Comparison of ENCODE assay signal across 33 mouse cellular contexts in genomic region chr3:129766106-129766505, GRCm38 (mm10). TPM values are rescaled to one million over a fixed set of nuclear protein-coding genes. Genes with fewer than 3 reads are reported as not detected.
A peak's percentile ranks its signal among the peaks of the same experiment; 100 is the strongest.
DNase-seq lines count a peak whose midpoint lies in the region; ATAC-seq and TF ChIP-seq lines count a peak whose summit lies in the region.
"Had no signal": no experiment of that assay in that cellular context is flagged by ENCODE, and none has a peak within 500 bp of the region (broad histone marks: within the 10 kb centered on the region; RNA-seq: fewer than 3 reads in every experiment).

No protein-coding gene starts in this region.

- 68% methylated on average over 4 of the region's 4 CpGs for WGBS in heart, adult 2 months
- WGBS in heart, embryonic 12.5 days: 76% methylated on average over 4 of the region's 4 CpGs
- WGBS in heart, postnatal 0 days: 62% methylated on average over 4 of the region's 4 CpGs

- TF ChIP-seq EP300 in heart, adult 2 months (IDR thresholded peaks at IDR 0.05; ENCODE audit: insufficient read depth, low read depth, low read length): no peak
- TF ChIP-seq EP300 in heart, postnatal 0 days (IDR thresholded peaks at IDR 0.05; ENCODE audit: low read depth): no peak

- intact Hi-C loops in gastrocnemius, adult 2 months (cut with DNase I): no loop called here
- intact Hi-C loops in gastrocnemius, postnatal 36 days (cut with DNase I): no loop called here
- intact Hi-C loops in heart, adult 2 months (cut with DNase I): no loop called here
- intact Hi-C loops in heart, postnatal 36 days (cut with DNase I): no loop called here

- no peaks in the 10 kb centered on the region; the same call in 1 of the 2 replicates for H3K36me3 ChIP-seq in heart, adult 2 months (ENCODE audit: control insufficient read depth, insufficient read depth, low read length)
- H3K36me3 ChIP-seq in heart, embryonic 12.5 days: no peaks in the 10 kb centered on the region
- no peaks in the 10 kb centered on the region for H3K36me3 ChIP-seq in heart, postnatal 0 days (replicated peaks; ENCODE audit: control insufficient read depth, insufficient read depth, low read length)
- H3K36me3 ChIP-seq: forebrain, embryonic 10.5 days; G1E; heart, embryonic 13.5 days; kidney, embryonic 15.5 days had no signal

- no peak overlapping the region for H3K4me3 ChIP-seq in gastrocnemius, adult 2 months
- H3K4me3 ChIP-seq in heart, adult 2 months: no peak overlapping the region
- H3K4me3 ChIP-seq in heart, embryonic 12.5 days: no peak overlapping the region
- no peak overlapping the region for H3K4me3 ChIP-seq in heart, postnatal 0 days (ENCODE audit: low read depth, low read length)
- H3K4me3 ChIP-seq: forebrain, embryonic 10.5 days; forebrain, embryonic 13.5 days; heart, embryonic 13.5 days; kidney, embryonic 15.5 days had no signal

- H3K4me1 ChIP-seq in heart, adult 2 months (ENCODE audit: control insufficient read depth, insufficient read depth, low read length): no peaks in the 10 kb centered on the region
- H3K4me1 ChIP-seq in heart, embryonic 12.5 days (replicated peaks): no peaks in the 10 kb centered on the region
- H3K4me1 ChIP-seq in heart, postnatal 0 days (ENCODE audit: control insufficient read depth, insufficient read depth): 0 out of 2 replicates have a peak, but pooled peaks cover 7% of the 10 kb centered on the region
- H3K4me1 ChIP-seq: forebrain, embryonic 10.5 days; forebrain, embryonic 13.5 days; heart, embryonic 13.5 days; kidney, embryonic 15.5 days had no signal

- H3K9ac ChIP-seq in heart, adult 2 months (ENCODE audit: low read depth, low read length): no peak overlapping the region
- H3K9ac ChIP-seq in heart, embryonic 12.5 days: no peak overlapping the region
- no peak overlapping the region for H3K9ac ChIP-seq in heart, postnatal 0 days (replicated peaks; ENCODE audit: low read depth, low read length)
- H3K9ac ChIP-seq: forebrain, embryonic 13.5 days; heart, embryonic 13.5 days; hindbrain, embryonic 14.5 days; kidney, embryonic 15.5 days had no signal

- no peaks in the 10 kb centered on the region for H3K79me2 ChIP-seq in heart, adult 2 months (replicated peaks; ENCODE audit: control insufficient read depth, insufficient read depth, low read length)

- no peak for TF ChIP-seq CTCF in gastrocnemius, adult 2 months (IDR thresholded peaks at IDR 0.05)
- no peak for TF ChIP-seq CTCF in heart, adult 2 months (IDR thresholded peaks at IDR 0.05)
- no peak for TF ChIP-seq CTCF in heart, postnatal 0 days (IDR thresholded peaks at IDR 0.05; ENCODE audit: low read depth)

- H3K9me3 ChIP-seq in heart, embryonic 12.5 days (replicated peaks): no peaks in the 10 kb centered on the region
- H3K9me3 ChIP-seq in heart, postnatal 0 days (replicated peaks; ENCODE audit: control insufficient read depth, low read length): 0 out of 2 replicates have a peak, but pooled peaks cover 3% of the 10 kb centered on the region
- H3K9me3 ChIP-seq: forebrain, embryonic 13.5 days; G1E; kidney, embryonic 15.5 days had no signal

- H3K4me2 ChIP-seq in heart, embryonic 12.5 days: no peak overlapping the region
- H3K4me2 ChIP-seq in heart, postnatal 0 days (ENCODE audit: low read depth, low read length): no peak overlapping the region
- H3K4me2 ChIP-seq: forebrain, embryonic 13.5 days; heart, embryonic 13.5 days; hindbrain, embryonic 14.5 days; kidney, embryonic 15.5 days had no signal

- peak overlapping the region; percentile 77 for H3K27ac ChIP-seq in gastrocnemius, adult 2 months
- peak overlapping the region; percentile 33; the same call in 1 of the 2 replicates for H3K27ac ChIP-seq in heart, adult 2 months
- no peak overlapping the region for H3K27ac ChIP-seq in heart, embryonic 12.5 days (ENCODE audit: poor library complexity, severe bottlenecking)
- no peak overlapping the region for H3K27ac ChIP-seq in heart, postnatal 0 days (ENCODE audit: low read depth)
- H3K27ac ChIP-seq: forebrain, embryonic 10.5 days; forebrain, embryonic 13.5 days; heart, embryonic 13.5 days; hindbrain, embryonic 14.5 days; hindbrain, postnatal 0 days; kidney, embryonic 15.5 days had no signal

- TF ChIP-seq POLR2A in heart, adult 2 months (IDR thresholded peaks at IDR 0.05; ENCODE audit: insufficient read depth, low read depth, low read length): no peak

- ATAC-seq in heart, embryonic 12.5 days (ENCODE audit: insufficient number of reproducible peaks, low FRiP score): no peak
- ATAC-seq in heart, postnatal 0 days (ENCODE audit: insufficient read depth, low read depth): no peak; the same call in 1 of the 2 replicates
- ATAC-seq: forebrain, embryonic 13.5 days; forebrain, embryonic 16.5 days; hindbrain, postnatal 0 days; inflammation-experienced regulatory T-cells, adult 6 months; intestine, embryonic 16.5 days; Patski had no signal

- no peak for DNase-seq in gastrocnemius, adult 2 months
- DNase-seq in gastrocnemius, postnatal 36 days: no peak
- no peak for DNase-seq in heart, adult 2 months
- peak; percentile 35 for DNase-seq in heart, postnatal 0 days (ENCODE audit: low spot score)
- DNase-seq in heart, postnatal 36 days: no peak
- peak; percentile 44 for DNase-seq in skeletal muscle tissue, adult 2 months (ENCODE audit: low read depth, low spot score)
- DNase-seq: adrenal gland, postnatal 10 days; adrenal gland, postnatal 36 days; B cell, adult 2 months; cerebellum, adult 18-20 months; cerebellum, adult 9-10 months; cerebellum, postnatal 14 days; gastrocnemius, postnatal 10 days; kidney, adult 18-20 months had no signal

- H3K27me3 ChIP-seq in heart, adult 2 months (ENCODE audit: control insufficient read depth, insufficient read depth, low read length): no peaks in the 10 kb centered on the region
- H3K27me3 ChIP-seq in heart, embryonic 12.5 days (replicated peaks): no peaks in the 10 kb centered on the region
- no peaks in the 10 kb centered on the region for H3K27me3 ChIP-seq in heart, postnatal 0 days (ENCODE audit: control insufficient read depth, insufficient read depth, low read length)
- H3K27me3 ChIP-seq: CH12.LX; forebrain, embryonic 13.5 days; heart, embryonic 13.5 days; kidney, embryonic 15.5 days; Patski had no signal

RNA-seq across cellular contexts. Expression of gene Egf, which starts 11.0 kb away (rescaled TPM):
- total RNA-seq in gastrocnemius, adult 2 months (2021): 10 to 100 TPM; 19.3 to 19.6 TPM
- 10 to 100 TPM; 19.2 to 24.8 TPM for total RNA-seq in gastrocnemius, postnatal 36 days (2021)
- 1 to 10 TPM; 1.3 to 3.1 TPM for total RNA-seq in heart, adult 2 months (2021)
- polyA plus RNA-seq in heart, adult 2 months (2012; rRNA removed): 5.4 and 12.9 TPM in 2 replicates
- 1.7 and 2.1 TPM in 2 replicates for polyA plus RNA-seq in heart, embryonic 12.5 days (2016; fragmentation: Nextera tagmentation; extraction: Ambion mirVana)
- 2.6 and 12.4 TPM in 2 replicates for total RNA-seq in heart, postnatal 0 days (2014; rRNA removed; ENCODE audit: low replicate concordance)
- 1.9 and 2.4 TPM in 2 replicates for polyA plus RNA-seq in heart, postnatal 0 days (2015; fragmentation: Nextera tagmentation; extraction: Ambion mirVana)
- total RNA-seq in heart, postnatal 36 days (2021): 1 to 10 TPM; 2.4 to 3.5 TPM

RNA-seq across cellular contexts. Expression of gene Lrit3, which starts 37.7 kb away (rescaled TPM):
- total RNA-seq in gastrocnemius, adult 2 months (2021): not detected
- not detected for total RNA-seq in gastrocnemius, postnatal 36 days (2021)
- not detected for total RNA-seq in heart, adult 2 months (2021)
- polyA plus RNA-seq in heart, adult 2 months (2012; rRNA removed): not detected in 2 replicates
- not detected in 2 replicates for polyA plus RNA-seq in heart, embryonic 12.5 days (2016; fragmentation: Nextera tagmentation; extraction: Ambion mirVana)
- total RNA-seq in heart, postnatal 0 days (2014; rRNA removed; ENCODE audit: low replicate concordance): not detected in 2 replicates
- polyA plus RNA-seq in heart, postnatal 0 days (2015; fragmentation: Nextera tagmentation; extraction: Ambion mirVana): not detected in 2 replicates
- not detected for total RNA-seq in heart, postnatal 36 days (2021)
- total RNA-seq: adrenal gland, adult 18-20 months; adrenal gland, postnatal 10 days; adrenal gland, postnatal 36 days; CH12.LX; gastrocnemius, postnatal 10 days; gastrocnemius, postnatal 4 days; hindbrain, postnatal 0 days had no signal
- polyA plus RNA-seq: embryonic facial prominence, embryonic 11.5 days; embryonic facial prominence, embryonic 14.5 days; forebrain, embryonic 10.5 days; forebrain, embryonic 13.5 days; forebrain, embryonic 16.5 days; G1E; heart, embryonic 13.5 days; heart, embryonic 16.5 days; hindbrain, embryonic 11.5 days; hindbrain, embryonic 14.5 days; inflammation-experienced regulatory T-cells, adult 6 months; intestine, embryonic 16.5 days; kidney, embryonic 15.5 days; Patski had no signal

RNA-seq across cellular contexts. Expression of gene Rrh, which starts 56.3 kb away (rescaled TPM):
- not detected for total RNA-seq in gastrocnemius, adult 2 months (2021)
- not detected for total RNA-seq in gastrocnemius, postnatal 36 days (2021)
- not detected for total RNA-seq in heart, adult 2 months (2021)
- polyA plus RNA-seq in heart, adult 2 months (2012; rRNA removed): not detected in 2 replicates
- 0.05 and 0.06 TPM in 2 replicates for polyA plus RNA-seq in heart, embryonic 12.5 days (2016; fragmentation: Nextera tagmentation; extraction: Ambion mirVana)
- not detected in 2 replicates for total RNA-seq in heart, postnatal 0 days (2014; rRNA removed; ENCODE audit: low replicate concordance)
- polyA plus RNA-seq in heart, postnatal 0 days (2015; fragmentation: Nextera tagmentation; extraction: Ambion mirVana): 0.11 TPM in 1 of 2 replicates, not detected in the other
- not detected for total RNA-seq in heart, postnatal 36 days (2021)
- total RNA-seq: adrenal gland, adult 18-20 months; adrenal gland, postnatal 36 days had no signal
- polyA plus RNA-seq: embryonic facial prominence, embryonic 14.5 days; G1E; heart, embryonic 13.5 days; hindbrain, embryonic 11.5 days; hindbrain, embryonic 14.5 days had no signal

Comparison
In these comparisons a context has a peak if more than half of its experiments do, and no peak if none do; other contexts are left out.
1. DNase-seq: peak in heart, postnatal 0 days (single experiment) and skeletal muscle tissue, adult 2 months (single experiment); none in gastrocnemius, adult 2 months (single experiment), gastrocnemius, postnatal 36 days (0 of 2), heart, adult 2 months (0 of 2) and heart, postnatal 36 days (0 of 2).
2. H3K27ac ChIP-seq: peak in gastrocnemius, adult 2 months (single experiment) and heart, adult 2 months (single experiment); none in heart, embryonic 12.5 days (single experiment) and heart, postnatal 0 days (single experiment).